Mouse (Mus musculus): ENCODE results near the gene Bok.

The Bok gene

DNA sequence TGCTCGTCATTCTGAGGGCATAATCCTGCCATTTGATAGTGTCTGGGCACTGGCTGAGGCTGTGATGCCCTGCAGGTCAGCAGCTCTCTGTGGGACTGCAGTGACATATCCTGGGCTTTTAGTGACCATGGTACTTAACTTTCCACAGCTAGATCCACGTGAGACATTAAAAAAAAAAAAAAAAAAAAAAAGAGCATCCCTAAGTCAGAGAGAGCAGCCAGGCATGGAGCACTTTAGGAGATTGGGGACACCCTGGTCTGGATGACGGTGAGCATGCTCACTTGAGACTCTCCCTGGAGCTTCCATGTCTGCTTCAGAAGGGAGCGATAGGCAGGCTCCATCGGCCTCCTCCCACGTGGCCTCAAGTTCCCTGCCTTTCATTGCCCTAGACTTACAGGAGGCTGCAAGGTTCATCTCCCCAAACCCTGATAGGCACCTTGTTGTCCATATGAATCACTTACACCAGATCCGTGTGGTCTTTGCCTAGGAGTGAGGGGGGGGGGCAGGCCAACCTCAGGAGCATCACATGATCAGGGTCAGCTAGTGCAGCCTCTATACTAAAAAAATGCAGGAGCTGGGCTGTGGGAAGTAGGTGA, 4.5 kb downstream of the Bok start:
- in situ Hi-C loops (cut with MboI), result no loop called here

DNA sequence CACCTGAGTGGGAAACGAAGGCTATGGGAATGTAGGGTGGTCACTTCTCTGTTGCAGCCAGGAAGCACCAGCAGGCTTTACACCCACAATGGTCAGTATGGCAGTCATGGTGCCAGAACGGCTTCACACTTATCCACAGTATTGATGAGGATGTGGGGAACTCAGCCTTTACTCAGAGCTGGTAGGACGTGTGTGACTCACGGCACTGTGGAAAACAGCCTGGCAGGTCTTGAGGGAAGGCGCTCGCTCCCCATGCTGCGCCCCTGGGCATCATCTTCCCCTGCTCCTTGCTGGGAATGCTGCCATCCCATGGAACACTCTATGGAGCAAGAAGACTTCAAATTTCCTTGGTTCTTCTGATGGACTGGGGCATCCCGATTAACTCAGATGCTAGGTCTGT, 5.6 kb downstream of the Bok start:
- in situ Hi-C loops (cut with MboI), result no loop called here

DNA sequence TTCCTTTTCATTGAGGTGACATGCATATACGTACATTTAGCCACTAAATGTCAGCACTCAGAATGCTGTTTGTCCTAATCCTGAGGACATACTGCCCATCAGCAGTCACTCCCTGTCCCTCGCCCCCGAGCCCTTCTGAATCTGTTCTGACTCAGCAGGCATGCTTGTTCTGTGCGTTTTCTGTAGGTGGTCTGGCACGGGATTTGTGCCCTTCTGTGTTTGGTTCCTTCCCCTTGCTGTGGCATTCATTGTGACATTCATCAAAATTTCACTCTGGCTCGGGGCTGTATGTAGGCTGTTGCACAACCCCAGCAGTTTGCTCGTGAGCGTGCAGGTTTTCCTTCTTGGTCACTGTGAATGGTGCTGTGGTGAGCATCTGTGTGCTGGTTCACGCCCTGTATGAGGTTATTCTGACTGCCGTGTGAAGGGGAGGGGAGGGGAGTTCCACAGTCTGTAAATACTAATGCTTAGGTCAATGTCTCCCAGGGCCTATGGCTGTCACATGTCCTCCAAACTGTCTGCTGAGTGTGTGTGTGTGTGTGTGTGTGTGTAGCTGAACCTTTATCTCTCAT, 6.4 kb downstream of the Bok start:
- in situ Hi-C loops (cut with MboI), result no loop called here

DNA sequence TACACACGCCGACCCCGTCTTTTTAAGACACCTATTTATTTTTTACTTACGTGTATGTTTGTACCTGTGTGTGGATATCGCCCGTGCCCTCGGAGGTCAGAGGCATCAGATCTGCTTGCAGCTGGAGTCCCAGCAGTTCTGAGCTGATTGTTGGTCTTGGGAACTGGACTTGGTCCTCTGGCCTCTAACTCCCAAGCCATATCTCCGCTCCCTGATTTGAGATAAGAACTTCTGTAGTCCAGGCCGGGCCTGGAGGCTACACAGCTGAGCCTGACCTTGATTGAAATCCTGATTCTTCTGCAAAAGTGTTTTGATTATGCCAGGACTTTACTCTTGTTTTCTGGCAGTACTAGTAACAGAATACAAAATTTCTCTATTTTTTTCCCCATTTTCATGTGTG, 7.3 kb downstream of the Bok start:
- in situ Hi-C loops (cut with MboI), result no loop called here

DNA sequence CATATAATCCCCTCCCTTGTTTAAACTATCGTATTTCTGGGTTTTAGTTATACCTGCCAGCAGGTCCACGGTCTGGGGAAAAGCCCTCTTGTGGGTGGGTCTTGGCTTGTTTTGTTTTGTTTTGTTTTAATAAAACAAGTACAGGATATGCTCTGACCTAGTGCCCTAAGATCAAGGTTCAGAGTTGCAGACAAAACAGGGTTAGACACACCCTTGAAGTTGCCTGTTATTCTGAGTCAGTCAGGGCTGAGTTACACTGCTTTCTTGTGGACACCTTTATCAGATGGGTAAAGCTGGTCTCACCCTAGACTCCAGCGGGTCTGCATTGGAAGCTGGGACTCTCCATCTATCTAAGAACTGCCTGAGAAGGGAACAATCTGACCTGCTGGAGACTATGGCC, 8.0 kb downstream of the Bok start:
- in situ Hi-C loops (cut with MboI), result no loop called here

DNA sequence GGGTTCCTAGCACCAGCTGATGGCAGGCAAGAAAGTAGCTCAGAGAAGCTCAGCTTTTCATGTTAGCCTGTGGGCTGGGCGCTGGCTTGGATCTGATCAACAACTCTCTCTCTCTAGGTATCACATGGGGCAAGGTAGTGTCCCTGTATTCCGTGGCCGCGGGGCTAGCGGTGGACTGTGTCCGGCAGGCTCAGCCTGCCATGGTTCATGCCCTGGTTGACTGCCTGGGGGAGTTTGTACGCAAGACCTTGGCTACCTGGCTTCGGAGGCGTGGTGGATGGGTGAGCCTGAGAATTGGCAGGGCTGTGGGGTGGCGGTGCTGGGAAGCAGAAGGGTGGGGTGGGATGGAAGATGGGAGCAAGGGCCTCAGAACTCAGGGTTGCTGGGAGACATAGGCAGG, 8.5 kb downstream of the Bok start:
- in situ Hi-C loops (cut with MboI), result no loop called here

DNA sequence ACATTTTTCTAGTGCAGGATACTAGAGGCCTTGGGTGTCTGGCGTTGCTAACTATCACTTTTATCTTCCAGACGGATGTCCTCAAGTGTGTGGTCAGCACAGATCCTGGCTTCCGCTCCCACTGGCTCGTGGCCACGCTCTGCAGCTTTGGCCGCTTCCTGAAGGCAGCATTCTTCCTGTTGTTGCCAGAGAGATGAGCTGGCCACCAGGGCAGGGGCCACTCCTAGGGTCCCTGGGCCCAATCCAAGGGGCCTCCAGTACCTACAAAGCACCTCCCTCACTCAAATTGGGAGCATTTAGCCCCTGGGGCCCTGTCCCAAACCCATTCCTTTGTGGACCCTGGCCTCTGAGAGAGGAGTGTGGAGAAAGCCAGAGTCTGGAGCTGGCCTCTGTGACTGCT, 9.5 kb downstream of the Bok start:
- in situ Hi-C loops (cut with MboI), result no loop called here

DNA sequence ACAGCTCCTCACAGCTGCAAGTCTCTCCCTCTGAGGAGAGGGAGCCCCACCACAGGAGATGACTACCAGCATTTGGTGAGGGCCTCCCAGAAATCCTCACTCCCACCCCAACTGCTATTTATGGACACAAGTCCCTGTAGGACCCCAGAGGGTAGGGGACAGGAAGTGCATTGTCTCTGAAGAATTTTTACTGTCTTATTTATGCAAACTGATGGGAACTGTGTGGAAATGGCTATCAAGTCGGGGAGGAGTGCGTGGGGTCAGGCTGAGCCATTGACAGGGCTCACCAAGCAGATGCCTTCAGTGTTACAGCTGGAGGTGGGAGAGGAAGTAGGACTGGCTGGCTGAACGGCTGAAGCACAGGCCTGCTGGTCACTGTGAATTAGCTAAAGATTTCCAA, 11.9 kb downstream of the Bok start:
- in situ Hi-C loops (cut with MboI), result no loop called here

DNA sequence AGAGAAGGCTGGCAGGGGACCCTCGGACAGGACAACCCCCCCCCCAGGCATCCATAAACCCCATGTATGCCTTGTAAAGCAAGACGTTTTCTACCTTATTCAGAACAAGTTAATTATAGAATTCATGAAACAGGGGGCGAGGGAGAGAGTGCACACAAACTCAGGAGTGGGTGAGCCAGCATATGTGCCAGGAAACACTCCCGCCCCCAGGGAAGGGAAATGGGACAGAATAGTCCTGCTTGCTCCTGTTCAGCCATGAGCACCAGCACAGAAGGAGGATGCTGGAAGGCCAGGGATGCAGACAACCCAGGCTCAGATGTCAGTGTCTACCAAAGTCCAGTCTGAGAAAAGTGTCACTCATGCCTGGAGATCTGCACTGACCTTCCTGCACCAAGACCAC, 13.7 kb downstream of the Bok start:
- in situ Hi-C loops (cut with MboI), result no loop called here

DNA sequence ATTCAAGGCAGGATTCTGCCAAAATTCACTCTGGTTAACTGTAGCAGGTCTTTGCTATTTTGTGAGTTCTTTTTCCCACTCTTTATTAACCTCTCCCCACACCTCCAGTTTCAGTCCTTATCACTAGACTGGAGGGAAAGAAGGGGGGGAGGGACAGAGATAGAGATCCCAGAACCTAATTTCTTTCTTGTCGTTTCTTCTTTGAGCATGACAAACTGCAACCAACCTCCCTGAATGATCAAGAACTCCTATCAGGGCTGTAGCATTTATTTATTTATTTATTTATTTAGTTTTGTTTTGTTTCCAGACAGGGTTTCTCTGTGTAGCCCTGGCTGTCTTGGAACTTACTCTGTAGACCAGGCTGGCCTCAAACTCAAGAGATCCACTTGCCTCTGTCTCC, 16.6 kb downstream of the Bok start:
- in situ Hi-C loops (cut with MboI), result no loop called here

DNA sequence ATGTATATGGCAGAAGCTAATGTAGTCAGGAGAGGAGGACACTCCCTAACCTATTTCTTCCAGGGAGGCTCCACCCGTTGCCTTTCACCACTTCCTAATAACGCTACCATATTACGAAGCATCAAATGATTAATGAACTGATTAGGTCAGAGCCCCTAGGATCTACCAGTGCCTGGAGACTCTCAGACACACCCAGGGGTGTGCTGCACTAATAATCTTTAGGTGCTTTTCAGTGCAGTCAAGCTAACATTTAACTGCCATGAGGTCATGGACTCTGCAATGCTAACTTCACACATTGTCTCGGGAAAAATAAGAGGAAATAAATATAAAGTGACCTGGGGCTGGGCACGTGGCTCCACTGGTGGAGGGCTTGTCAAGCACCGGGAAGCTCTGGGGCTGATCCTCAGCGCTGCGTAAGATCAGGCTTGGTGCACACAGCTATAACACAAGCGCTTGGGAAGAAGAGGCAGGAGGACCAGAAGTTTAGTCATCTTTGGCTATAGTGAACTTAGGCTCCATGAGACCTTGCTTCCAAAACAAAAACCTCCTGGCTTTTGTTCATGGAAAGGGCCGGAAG, 18.1 kb downstream of the Bok start:
- in situ Hi-C loops (cut with MboI), result no loop called here

DNA sequence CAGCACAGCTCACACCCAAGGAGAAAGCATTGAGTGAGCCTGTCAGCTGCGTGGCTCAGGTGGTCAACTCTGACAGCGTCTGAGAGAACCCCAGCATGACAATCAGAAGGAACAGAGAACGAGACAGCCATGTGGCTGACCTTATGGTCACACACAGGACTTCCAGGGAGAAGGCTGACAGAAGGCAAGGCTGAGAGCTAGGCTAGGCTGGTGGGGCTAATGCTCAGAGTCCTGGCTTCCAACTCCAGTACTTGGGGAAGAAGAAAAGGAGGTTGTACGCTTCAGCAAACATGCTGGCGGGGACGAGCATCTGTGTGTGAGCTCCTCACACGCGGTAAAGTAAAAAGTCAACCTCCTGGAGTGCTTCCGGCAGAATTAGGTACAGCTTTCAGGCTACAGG, 18.9 kb downstream of the Bok start:
- in situ Hi-C loops (cut with MboI), result no loop called here

DNA sequence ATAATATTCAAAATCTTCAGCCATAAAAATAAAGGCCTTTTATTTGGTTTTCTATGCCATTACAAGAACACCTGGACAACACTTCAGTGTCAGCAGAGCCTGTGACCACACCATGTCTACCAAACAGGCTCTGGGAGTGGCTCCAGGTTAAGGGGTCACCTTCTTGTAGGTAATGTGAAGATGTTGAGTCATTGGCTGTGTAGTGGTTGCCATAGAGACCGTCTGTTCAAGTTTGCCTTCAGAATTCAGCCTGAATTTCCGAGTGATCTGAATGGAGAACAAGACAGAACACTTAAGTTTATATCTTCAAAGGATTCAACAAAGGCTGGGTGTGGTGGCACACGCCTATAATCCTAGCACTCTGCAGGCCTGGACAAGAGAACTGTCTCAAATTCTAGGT, 19.9 kb downstream of the Bok start:
- in situ Hi-C loops (cut with MboI), result no loop called here

DNA sequence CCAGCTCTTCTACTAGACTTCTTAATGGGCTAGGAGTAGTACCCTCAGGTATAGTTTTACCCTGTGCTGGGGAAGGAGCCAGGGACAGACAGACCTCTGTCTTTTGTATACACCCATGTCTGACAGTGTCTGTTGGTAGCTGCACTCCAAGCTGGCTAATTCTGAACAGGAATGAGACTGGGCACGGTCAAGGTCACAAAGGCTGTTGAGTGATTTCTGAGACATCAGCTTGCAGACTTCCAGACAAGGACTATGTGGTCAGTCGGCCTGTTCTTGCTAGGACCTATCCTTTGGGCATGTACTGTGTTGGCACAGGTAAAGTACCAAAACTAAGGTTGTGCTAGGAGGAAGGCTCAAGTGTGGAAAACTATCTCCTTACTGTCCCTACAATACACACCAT, 30.7 kb downstream of the Bok start:
- in situ Hi-C loops (cut with MboI), result no loop called here

DNA sequence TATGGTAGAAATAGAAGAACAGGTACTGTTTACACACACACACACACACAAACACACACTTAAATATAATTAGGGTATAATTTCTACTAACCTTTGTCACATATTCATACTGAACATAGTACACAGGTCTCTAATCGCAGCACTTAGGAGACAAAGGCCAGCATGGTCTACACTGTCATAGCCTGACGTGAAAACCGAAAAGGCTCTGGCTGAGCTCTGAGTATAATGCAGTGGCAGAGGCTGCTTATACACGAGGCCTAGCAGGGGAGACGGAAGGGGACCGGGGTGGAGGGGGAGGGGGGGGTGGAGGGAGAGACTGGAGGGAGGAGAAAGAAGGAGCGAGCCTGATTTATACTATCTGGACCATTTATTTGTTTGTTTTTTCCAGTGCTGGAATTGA, 36.1 kb downstream of the Bok start:
- in situ Hi-C loops (cut with MboI), result no loop called here

DNA sequence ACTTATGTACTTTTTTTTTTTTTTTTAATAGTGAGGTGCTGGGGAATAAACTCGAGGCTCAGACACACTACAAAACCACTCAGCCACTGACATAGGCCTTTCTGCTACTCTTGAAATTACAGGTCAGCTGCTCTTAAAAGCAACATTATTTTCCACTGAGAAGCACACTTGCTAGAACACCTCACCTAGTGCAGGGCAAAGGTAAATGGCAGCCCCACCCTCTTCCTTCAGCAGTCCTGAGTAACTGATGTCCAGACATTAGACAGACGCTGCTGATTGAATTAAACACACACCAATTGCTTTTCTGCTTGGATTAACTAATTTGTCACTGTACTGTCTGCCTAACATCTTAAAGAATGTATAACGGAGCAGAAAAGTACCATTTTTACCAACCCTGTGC, 39.2 kb downstream of the Bok start:
- in situ Hi-C loops (cut with MboI), result no loop called here

DNA sequence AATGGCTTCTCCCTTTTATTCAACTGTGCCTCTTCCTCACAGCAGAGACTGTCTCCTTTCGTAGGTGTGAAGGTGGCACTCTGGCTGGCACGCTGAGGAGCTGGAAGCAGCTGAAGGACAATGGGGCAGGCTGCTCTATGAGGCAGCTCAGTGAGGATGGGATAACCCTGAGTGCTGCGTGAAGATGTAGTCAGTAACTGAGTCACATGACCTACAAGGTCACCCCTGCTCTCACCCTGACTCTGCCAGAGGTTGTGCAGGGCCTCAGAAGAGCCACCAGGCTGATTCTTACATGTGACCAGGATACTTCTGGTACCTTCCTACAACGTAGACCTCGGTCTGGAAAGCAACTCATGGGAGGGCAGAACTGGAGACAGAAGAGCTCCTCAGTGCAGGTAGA, 40.2 kb downstream of the Bok start:
- in situ Hi-C loops (cut with MboI), result no loop called here

DNA sequence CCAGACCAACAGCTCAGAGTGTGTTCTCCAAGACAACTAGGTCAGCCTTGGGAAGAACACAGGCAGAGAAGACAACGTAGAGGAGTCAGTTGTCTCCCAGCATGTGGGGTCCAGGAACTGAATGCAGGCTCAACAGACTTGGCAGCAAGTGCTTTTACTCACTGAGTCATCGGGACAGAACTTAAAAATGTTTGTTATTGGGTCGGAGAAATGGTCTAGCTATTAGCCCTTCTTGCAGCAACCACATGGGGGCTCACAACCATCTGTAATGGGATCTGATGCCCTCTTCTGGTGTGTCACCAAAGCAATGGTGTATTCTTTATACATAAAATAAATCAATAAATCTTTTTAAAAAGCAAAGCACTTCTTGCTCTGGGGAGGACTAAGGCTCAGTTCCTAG, 40.7 kb downstream of the Bok start:
- in situ Hi-C loops (cut with MboI), result no loop called here

DNA sequence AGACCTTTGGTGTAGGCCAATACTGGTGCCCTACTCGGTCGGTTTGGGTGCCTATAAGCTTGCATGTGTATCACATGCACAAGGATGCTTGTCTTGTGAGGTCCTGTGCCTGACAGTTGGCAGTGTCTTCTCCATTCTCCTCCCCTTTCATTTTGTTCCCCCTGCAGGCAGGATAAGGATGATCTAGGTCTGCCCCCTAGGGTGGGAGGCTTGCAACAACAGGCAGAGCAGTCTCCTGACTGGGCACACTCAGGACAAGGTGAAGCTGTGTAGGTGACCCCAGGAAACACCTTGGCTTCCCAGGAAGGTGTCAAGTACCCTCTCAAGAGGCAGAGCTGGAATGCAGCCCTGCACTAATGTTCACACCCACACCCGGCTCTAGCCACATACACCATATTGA, 41.5 kb downstream of the Bok start:
- in situ Hi-C loops (cut with MboI), result no loop called here

DNA sequence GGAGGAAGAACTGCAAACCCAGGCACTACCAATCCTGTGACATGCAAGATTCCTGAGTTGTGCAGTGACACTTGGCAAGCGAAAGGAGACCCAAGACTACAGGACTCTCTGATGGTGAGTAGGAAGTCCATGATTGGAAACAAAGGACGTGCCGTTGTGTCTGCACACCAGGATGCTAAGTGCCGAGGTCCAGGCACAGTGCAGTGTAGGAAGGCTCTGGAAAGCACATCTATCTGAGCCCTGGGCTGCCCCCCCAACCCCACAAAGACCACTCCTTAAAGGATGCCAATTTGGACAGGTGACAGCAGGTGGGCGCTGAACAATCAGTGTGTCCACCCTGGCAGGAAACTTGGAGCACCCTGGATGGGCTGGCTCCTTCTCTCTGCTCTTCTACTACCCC, 45.6 kb downstream of the Bok start:
- in situ Hi-C loops (cut with MboI), result no loop called here

DNA sequence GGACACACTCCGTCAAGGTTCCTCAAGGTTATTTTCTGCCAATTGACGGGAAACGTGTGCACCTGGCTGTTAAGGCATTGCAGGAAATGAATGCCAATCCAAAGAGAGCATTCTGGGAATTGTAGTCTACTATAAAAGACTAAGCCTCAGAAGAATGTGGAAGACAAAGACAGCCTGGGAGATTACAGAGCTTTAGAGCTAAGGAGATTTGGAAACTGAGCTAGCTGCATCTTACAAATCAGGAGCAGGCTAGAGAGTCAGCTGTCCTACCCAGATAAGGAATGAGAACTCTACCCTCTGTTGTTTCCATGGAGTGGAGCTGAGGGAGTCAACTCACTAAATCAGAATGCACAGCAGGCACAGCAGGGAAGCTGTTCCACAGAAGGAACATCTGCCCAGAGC, 46.4 kb downstream of the Bok start:
- in situ Hi-C loops (cut with MboI), result no loop called here

DNA sequence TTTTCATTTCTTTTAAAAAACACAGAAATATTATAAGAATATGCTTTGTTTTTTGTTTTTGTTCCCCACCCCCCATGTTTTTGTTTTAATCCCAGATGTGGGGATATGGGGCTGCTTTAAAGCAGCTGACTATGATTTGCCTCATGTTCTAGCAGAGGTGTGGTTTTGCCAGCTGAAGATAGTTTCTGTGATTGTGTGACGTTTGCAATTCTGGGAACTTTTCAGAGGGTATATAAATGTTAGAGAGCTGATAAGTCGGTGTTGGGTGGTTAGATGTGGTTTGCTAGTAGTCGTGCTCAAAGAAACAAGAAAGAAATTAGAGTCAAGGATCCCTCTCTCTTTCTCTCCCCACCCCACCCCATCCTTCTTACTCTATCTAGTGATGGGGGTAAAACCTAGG, 50.4 kb downstream of the Bok start:
- in situ Hi-C loops (cut with MboI), result no loop called here

DNA sequence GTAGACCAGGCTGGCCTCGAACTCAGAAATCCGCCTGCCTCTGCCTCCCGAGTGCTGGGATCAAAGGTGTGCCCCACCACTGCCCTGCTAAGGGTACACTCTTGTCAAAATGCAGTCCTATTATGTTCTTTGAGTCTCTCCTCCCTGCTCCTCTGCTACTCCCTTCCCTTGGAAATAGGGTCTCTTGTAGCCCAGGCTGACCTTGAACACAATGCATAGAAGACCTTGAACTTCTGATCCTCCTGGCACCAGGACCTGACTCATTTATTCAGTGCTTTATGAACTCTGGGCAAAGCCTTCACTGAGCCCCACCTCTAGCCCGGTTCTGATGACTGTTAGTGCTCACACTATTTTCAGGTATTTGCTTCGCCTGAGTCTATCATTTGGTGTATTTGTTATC, 52.3 kb downstream of the Bok start:
- in situ Hi-C loops (cut with MboI), result no loop called here

DNA sequence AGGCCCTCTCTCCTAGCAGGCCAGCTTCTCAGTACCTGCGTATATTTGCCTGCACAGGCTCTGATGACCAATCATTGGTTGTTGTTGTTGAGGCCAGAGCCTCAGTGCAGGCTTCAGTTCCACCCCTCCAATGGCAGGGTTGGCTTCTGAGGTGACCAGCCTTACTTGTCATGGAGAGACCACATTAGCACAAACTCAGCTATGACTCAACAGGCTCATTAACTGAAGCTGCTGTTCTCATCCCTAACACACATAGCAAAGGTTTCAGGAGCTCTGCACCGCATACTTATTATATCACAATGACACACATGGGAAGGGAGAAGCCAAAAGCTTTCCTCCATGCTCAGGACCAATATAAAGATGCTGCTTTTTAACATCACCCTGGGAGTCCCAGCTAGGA, 55.2 kb downstream of the Bok start:
- in situ Hi-C loops (cut with MboI), result no loop called here

All from mature B cell (primary cell).